Mouse (Mus musculus) cerebellum, postnatal 10 days (tissue): ENCODE results near the gene Ptpn9.

Source experiments
- DNase-seq, 2 experiments: peaks; one replicate each; pipeline ENCODE4 v3.0.0; 2021; ENCODE audit warnings: mixed read lengths in 2 of 2

Gene Ptpn9

GRCm38 (mm10) chr9:57017631-57018030, 22.9 kb downstream of the Ptpn9 start:
- no peak for DNase-seq

GRCm38 (mm10) chr9:57031756-57032155, 37.0 kb downstream of the Ptpn9 start:
- DNase-seq = no peak

- DNase-seq = peak; percentile 74 to 78
Measured at GRCm38 (mm10) chr9:57056237-57056636, 61.5 kb downstream of the Ptpn9 start.

GRCm38 (mm10) chr9:57064164-57064563, 69.4 kb downstream of the Ptpn9 start:
- no peak for DNase-seq

- no peak for DNase-seq
Measured at GRCm38 (mm10) chr9:57068266-57068665, 73.5 kb downstream of the Ptpn9 start.

- no peak for DNase-seq
Measured at GRCm38 (mm10) chr9:57070262-57070661, 75.5 kb downstream of the Ptpn9 start.

- DNase-seq = peak in 1 of 2 experiments; percentile 8
Measured at GRCm38 (mm10) chr9:57070800-57071545, 76.2 kb downstream of the Ptpn9 start.

- peak; percentile 84 to 85 for DNase-seq
Measured at GRCm38 (mm10) chr9:57071801-57072351, 77.2 kb downstream of the Ptpn9 start, which contains the start of gene Sin3a. Sin3a (plus strand) TSS chr9:57072040.

GRCm38 (mm10) chr9:57072526-57072988, 77.8 kb downstream of the Ptpn9 start:
- DNase-seq = no peak

GRCm38 (mm10) chr9:57072989-57073789, 78.5 kb downstream of the Ptpn9 start:
- DNase-seq = peak; percentile 97

GRCm38 (mm10) chr9:57073790-57074094, 79.0 kb downstream of the Ptpn9 start:
- no peak for DNase-seq

GRCm38 (mm10) chr9:57074171-57074821, 79.6 kb downstream of the Ptpn9 start:
- peak; percentile 47 to 51 for DNase-seq

GRCm38 (mm10) chr9:57074822-57075603, 80.3 kb downstream of the Ptpn9 start:
- peak; percentile 80 to 83 for DNase-seq

- DNase-seq = peak; percentile 99
Measured at GRCm38 (mm10) chr9:57075681-57076381, 81.1 kb downstream of the Ptpn9 start.

GRCm38 (mm10) chr9:57076701-57077660, 82.3 kb downstream of the Ptpn9 start:
- peak; percentile 90 to 93 for DNase-seq

- DNase-seq = no peak
Measured at GRCm38 (mm10) chr9:57082236-57082635, 87.5 kb downstream of the Ptpn9 start.
